Mouse (Mus musculus) CH12.LX (cell line): ENCODE data around the gene Spc25. TPM values are rescaled to one million over a fixed set of nuclear protein-coding genes. Genes with fewer than 3 reads are reported as not detected.
A peak's percentile ranks its signal among the peaks of the same experiment; 100 is the strongest.

ENCODE experiments used
- DNase-seq: peaks from one replicate; pipeline ENCODE4 v3.0.0-alpha.2; 2013; ENCODE audit errors: extremely low read depth
- H3K27ac ChIP-seq: 2 replicates; pipeline ENCODE4 v1.5.1; 2012; ENCODE audit warnings: low read depth, mild to moderate bottlenecking, control low read depth, moderate library complexity; ENCODE audit not compliant: insufficient read depth
- H3K27me3 ChIP-seq: replicated peaks from 2 replicates; pipeline ENCODE3; 2012; ENCODE audit warnings: inconsistent platforms
- H3K36me3 ChIP-seq, 2 experiments: replicated peaks in 1 of 2; 2 replicates each; pipeline versions ENCODE3 to v1.6.1; 2012; ENCODE audit warnings: inconsistent platforms in 1 of 2, low read length in 1 of 2, mild to moderate bottlenecking in 1 of 2, mixed read lengths in 1 of 2, moderate library complexity in 1 of 2; ENCODE audit not compliant: control insufficient read depth in 1 of 2, insufficient read depth in 1 of 2
- H3K4me1 ChIP-seq, 2 experiments: 2 replicates each; pipeline ENCODE4 v1.6.1; 2012; ENCODE audit warnings: inconsistent platforms in 1 of 2, moderate library complexity in 1 of 2; ENCODE audit not compliant: insufficient read depth in 2 of 2, control insufficient read depth in 1 of 2
- H3K4me2 ChIP-seq: 2 replicates; pipeline ENCODE4 v1.6.1; 2012; ENCODE audit warnings: low read depth, mild to moderate bottlenecking, control low read depth; ENCODE audit not compliant: poor library complexity, insufficient read depth, severe bottlenecking
- H3K4me3 ChIP-seq, 3 experiments: fragments of 150-350 bp in 1 of 3; sonication (generic) in 1 of 3; replicated peaks in 1 of 3; 2 replicates each; pipeline versions ENCODE3 to v1.5.1; 2011 to 2012; ENCODE audit warnings: low read depth in 2 of 3, low read length in 2 of 3, mild to moderate bottlenecking in 2 of 3, moderate library complexity in 2 of 3, control low read depth in 1 of 3, improper control_type of control experiment in 1 of 3, inconsistent platforms in 1 of 3, mixed read lengths in 1 of 3; ENCODE audit not compliant: poor library complexity in 1 of 3
- H3K79me2 ChIP-seq: replicated peaks from 2 replicates; pipeline ENCODE4 v1.6.1; 2012; ENCODE audit warnings: mild to moderate bottlenecking, moderate library complexity; ENCODE audit not compliant: control insufficient read depth, poor library complexity, insufficient read depth, severe bottlenecking; ENCODE audit errors: extremely low read depth
- H3K9ac ChIP-seq: 2 replicates; pipeline ENCODE4 v1.6.1; 2012; ENCODE audit warnings: low read depth, mild to moderate bottlenecking, control low read depth, moderate library complexity; ENCODE audit not compliant: insufficient read depth
- H3K9me3 ChIP-seq: replicated peaks from 2 replicates; pipeline ENCODE3; 2012; ENCODE audit warnings: low read length, inconsistent platforms, mixed read lengths
- BHLHE40 ChIP-seq: IDR thresholded peaks from 2 replicates; pipeline ENCODE4 v1.6.1; 2011; ENCODE audit warnings: mild to moderate bottlenecking, low read depth, low read length, improper control_type of control experiment
- CTCF ChIP-seq, 2 experiments: IDR thresholded peaks in 1 of 2; conservative IDR thresholded peaks in 1 of 2; 2 replicates each; pipeline ENCODE4 v1.5.1; 2011 to 2012; ENCODE audit warnings: low read depth in 2 of 2, low read length in 2 of 2, improper control_type of control experiment in 1 of 2, inconsistent platforms in 1 of 2, mild to moderate bottlenecking in 1 of 2, moderate library complexity in 1 of 2
- E2F4 ChIP-seq: IDR thresholded peaks from 2 replicates; pipeline ENCODE4 v1.6.1; 2011; ENCODE audit warnings: low read depth, low read length, improper control_type of control experiment; ENCODE audit not compliant: insufficient replicate concordance
- ETS1 ChIP-seq: conservative IDR thresholded peaks from 2 replicates; pipeline ENCODE4 v1.6.1; 2012; ENCODE audit warnings: low read depth, mild to moderate bottlenecking, inconsistent platforms, low read length, improper control_type of control experiment, moderate library complexity
- HCFC1 ChIP-seq: IDR thresholded peaks from 2 replicates; pipeline ENCODE4 v1.6.1; 2012; ENCODE audit warnings: low read depth, mild to moderate bottlenecking, inconsistent platforms, low read length, improper control_type of control experiment
- IRF4 ChIP-seq: IDR thresholded peaks from 2 replicates; pipeline ENCODE4 v1.6.1; 2014; ENCODE audit warnings: low read depth, mild to moderate bottlenecking, inconsistent platforms, low read length, improper control_type of control experiment
- JUN ChIP-seq: IDR thresholded peaks from 2 replicates; pipeline ENCODE4 v1.6.1; 2011; ENCODE audit warnings: low read depth, mild to moderate bottlenecking, low read length, improper control_type of control experiment, moderate library complexity; ENCODE audit not compliant: insufficient read depth
- JUND ChIP-seq: conservative IDR thresholded peaks from 2 replicates; pipeline ENCODE4 v1.6.1; 2011; ENCODE audit warnings: low read depth, low read length, improper control_type of control experiment
- KAT2A ChIP-seq: IDR thresholded peaks from 2 replicates; pipeline ENCODE4 v1.6.1; 2012; ENCODE audit warnings: low read length, improper control_type of control experiment, inconsistent platforms; ENCODE audit not compliant: insufficient replicate concordance
- MAFK ChIP-seq: IDR thresholded peaks from 2 replicates; pipeline ENCODE4 v1.6.1; 2011; ENCODE audit warnings: low read length, improper control_type of control experiment; ENCODE audit not compliant: insufficient replicate concordance
- MAX ChIP-seq: IDR thresholded peaks from 2 replicates; pipeline ENCODE4 v1.6.1; 2011; ENCODE audit warnings: low read length, improper control_type of control experiment
- MEF2A ChIP-seq: IDR thresholded peaks from 2 replicates; pipeline ENCODE4 v1.6.1; 2014; ENCODE audit warnings: low read depth, mild to moderate bottlenecking, inconsistent platforms, low read length, improper control_type of control experiment, borderline replicate concordance
- MXI1 ChIP-seq: IDR thresholded peaks from 2 replicates; pipeline ENCODE4 v1.6.1; 2011; ENCODE audit warnings: mild to moderate bottlenecking, low read depth, low read length, improper control_type of control experiment
- MYC ChIP-seq: IDR thresholded peaks from 2 replicates; pipeline ENCODE4 v1.6.1; 2011; ENCODE audit warnings: low read depth, mild to moderate bottlenecking, improper control_type of control experiment, low read length
- NRF1 ChIP-seq: IDR thresholded peaks from 2 replicates; pipeline ENCODE4 v1.6.1; 2014; ENCODE audit warnings: low read depth, mild to moderate bottlenecking, inconsistent platforms, low read length, improper control_type of control experiment, moderate library complexity
- POLR2A ChIP-seq: IDR thresholded peaks from 2 replicates; pipeline ENCODE4 v1.6.1; 2011; ENCODE audit warnings: low read depth, mild to moderate bottlenecking, improper control_type of control experiment, low read length
- RAD21 ChIP-seq: IDR thresholded peaks from 2 replicates; pipeline ENCODE4 v1.6.1; 2011; ENCODE audit warnings: low read depth, mild to moderate bottlenecking, low read length, improper control_type of control experiment, moderate library complexity
- SMC3 ChIP-seq: IDR thresholded peaks from 2 replicates; pipeline ENCODE4 v1.6.1; 2011; ENCODE audit warnings: low read depth, low read length, improper control_type of control experiment
- TCF12 ChIP-seq: IDR thresholded peaks from 2 replicates; pipeline ENCODE4 v1.6.1; 2014; ENCODE audit warnings: low read depth, mild to moderate bottlenecking, inconsistent platforms, low read length, improper control_type of control experiment
- UBTF ChIP-seq: IDR thresholded peaks from 2 replicates; pipeline ENCODE4 v1.6.1; 2012; ENCODE audit warnings: low read depth, mild to moderate bottlenecking, inconsistent platforms, low read length, improper control_type of control experiment, moderate library complexity
- dilution Hi-C: fragments of 300-500 bp; cut with MboI; formaldehyde crosslinking; loops from 2 replicates; pipeline ENCODE4 v1.14.3; 2020; ENCODE audit warnings: low sequenced_read_pairs; ENCODE audit not compliant: extremely low pct_unique_long_range_greater_than_20kb, extremely low pct_ligation_motif_present
- in situ Hi-C: fragments of 300-500 bp; cut with MboI; formaldehyde crosslinking; loops from 3 replicates; pipeline ENCODE4 v1.14.3; 2019; ENCODE audit warnings: low sequenced_read_pairs, low pct_ligation_motif_present, low pct_unique_long_range_greater_than_20kb, mixed read lengths
- polyA plus RNA-seq: library from polyadenylated mRNA; unstranded; fragments of >175 nt; gene quantifications from 2 replicates; pipeline ENCODE4 v1.2.1, GENCODE M21; 2012; ENCODE audit warnings: low read depth; ENCODE audit not compliant: insufficient read length
- total RNA-seq, 2 experiments: library from RNA; depleted of rRNA; stranded (reverse); fragments of 300-350 nt in 1 of 2; fragments of >200 nt in 1 of 2; gene quantifications; 2 replicates each; pipeline ENCODE4 v1.2.3; 2012 to 2014

The Spc25 gene
- total and polyA plus RNA-seq, 3 experiments = 31.7 to 67.2 (median 50.0) TPM

DNA sequence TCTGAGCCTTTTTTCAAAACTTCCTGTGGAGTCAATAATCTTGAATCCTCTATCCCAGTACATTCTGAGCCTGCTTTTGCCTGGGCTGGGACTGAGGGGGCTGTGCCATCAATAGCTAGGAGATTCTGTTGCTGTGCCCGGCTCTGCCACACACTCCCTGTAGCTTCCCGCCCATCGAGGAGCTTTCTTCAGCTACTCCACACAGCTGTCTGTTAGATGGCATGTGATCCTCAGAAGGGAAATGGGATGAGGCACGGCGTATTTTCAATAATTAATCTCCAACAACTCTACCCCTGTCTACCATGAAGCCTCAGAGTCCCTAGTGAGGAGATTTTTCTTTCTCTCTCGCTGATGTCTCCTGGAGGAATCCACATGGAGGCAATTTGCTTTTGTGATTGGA lies 22.6 kb upstream of the Spc25 start:
- dilution Hi-C loops (no loop called here), in situ Hi-C loops (no loop called here)
- no peaks in the 10 kb centered on the region for H3K9me3 ChIP-seq
- H3K9ac ChIP-seq = no peak overlapping the region
- H3K4me2 ChIP-seq = no peak overlapping the region
- H3K79me2 ChIP-seq = no peaks in the 10 kb centered on the region
- H3K27me3 ChIP-seq = no peaks in the 10 kb centered on the region
- no peak overlapping the region for H3K27ac ChIP-seq
- no peak for DNase-seq
- H3K36me3 ChIP-seq = no peaks in the 10 kb centered on the region
- H3K4me3 ChIP-seq = no peak overlapping the region
- TF ChIP-seq MXI1 (no peak), SMC3 (no peak), BHLHE40 (no peak), KAT2A (no peak), MEF2A (no peak), ETS1 (no peak), JUND (no peak), CTCF (conservative IDR thresholded peaks at IDR 0.05 in 1 of 2, IDR thresholded peaks at IDR 0.05 in 1 of 2; ENCODE audit: low read depth in 2 of 2, low read length in 2 of 2) (no peak), POLR2A (no peak), HCFC1 (no peak), RAD21 (no peak), JUN (no peak), MYC (no peak), NRF1 (no peak), TCF12 (no peak), MAFK (no peak), UBTF (no peak), MAX (no peak), IRF4 (no peak), E2F4 (no peak)
- H3K4me1 ChIP-seq = no peaks in the 10 kb centered on the region

DNA sequence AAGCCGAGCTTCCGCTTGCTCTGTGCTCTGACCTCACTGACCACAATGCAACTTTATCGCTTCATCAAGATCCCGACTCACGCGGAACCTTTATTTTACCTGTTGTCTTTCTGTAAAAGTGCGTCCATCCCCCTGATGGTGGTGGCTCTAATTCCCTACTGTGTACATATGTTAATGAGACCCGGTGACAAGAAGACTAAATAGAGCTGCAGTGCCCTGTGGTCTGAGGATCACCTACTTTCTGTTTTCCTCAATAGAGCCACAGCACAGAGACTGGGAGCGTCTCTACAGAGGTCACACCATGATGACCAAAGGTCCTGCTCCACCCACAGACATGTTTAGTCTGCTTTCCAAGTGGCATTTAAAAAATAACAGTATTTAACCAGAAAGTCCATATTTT lies 20.9 kb upstream of the Spc25 start:
- in situ Hi-C loops (no loop called here), dilution Hi-C loops (no loop called here)
- TF ChIP-seq SMC3 (no peak), MYC (no peak)
- Histone ChIP-seq H3K4me3 (no peak overlapping the region), H3K9ac (no peak overlapping the region), H3K27me3 (no peaks in the 10 kb centered on the region), H3K4me1 (no peaks in the 10 kb centered on the region), H3K27ac (no peak overlapping the region), H3K9me3 (no peaks in the 10 kb centered on the region), H3K79me2 (no peaks in the 10 kb centered on the region), H3K36me3 (no peaks in the 10 kb centered on the region), H3K4me2 (peak overlapping the region; percentile 41; the same call in 1 of the 2 replicates)
- DNase-seq = no peak
